Mouse (Mus musculus): Measurements from ENCODE around the gene Prkn. TPM values are rescaled to one million over a fixed set of nuclear protein-coding genes. Genes with fewer than 3 reads are reported as not detected.
"Not testable (repeated sequence)": the region's sequence is repeated elsewhere in the genome, so short reads cannot be mapped to it uniquely, and the experiment has no call there.

Prkn gene
- polyA plus RNA-seq, 1 experiment from 2014 or later = 1.5 TPM

- Histone ChIP-seq H3K27me3 (no peaks in the 10 kb centered on the region), H3K27ac (no peak overlapping the region), H3K36me3 (no peaks in the 10 kb centered on the region), H3K9me3 (no peaks in the 10 kb centered on the region), H3K4me3 (replicated peaks) (no peak overlapping the region), H3K9ac (replicated peaks) (no peak overlapping the region), H3K4me2 (no peak overlapping the region), H3K4me1 (replicated peaks) (no peaks in the 10 kb centered on the region)
- ATAC-seq (ENCODE audit: insufficient number of reproducible peaks, insufficient read depth, low FRiP score, low TSS enrichment, low read depth) = no peak
- 86% methylated on average over 5 of the region's 5 CpGs for WGBS
Observed at GRCm38 (mm10) chr17:11142321-11142720, 302.1 kb downstream of the Prkn start.

DNA sequence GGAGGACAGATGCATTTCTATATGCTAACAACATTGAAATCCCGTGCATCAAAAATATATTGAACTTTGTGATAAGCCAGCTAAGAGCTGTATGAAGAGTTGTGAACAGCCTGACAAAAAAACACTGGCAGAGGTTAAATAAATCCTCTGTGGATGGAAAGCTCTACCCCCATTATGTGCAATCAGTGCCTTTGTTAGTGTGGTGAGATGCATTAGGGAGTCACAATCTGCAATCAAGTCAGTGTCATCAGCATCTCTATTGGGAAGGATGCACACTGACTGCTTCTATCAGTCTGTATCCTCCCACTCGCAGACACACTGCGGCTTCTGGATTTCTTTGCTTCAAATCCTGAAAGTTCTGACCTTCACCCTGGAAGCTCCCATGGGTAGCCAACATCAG, 315.9 kb downstream of the Prkn start:
- Histone ChIP-seq H3K9me3 (no peaks in the 10 kb centered on the region), H3K27ac (no peak overlapping the region), H3K4me2 (no peak overlapping the region), H3K4me1 (replicated peaks) (0 out of 2 replicates have a peak, but pooled peaks cover 2% of the 10 kb centered on the region), H3K9ac (replicated peaks) (no peak overlapping the region), H3K36me3 (no peaks in the 10 kb centered on the region), H3K27me3 (no peaks in the 10 kb centered on the region), H3K4me3 (replicated peaks) (no peak overlapping the region)
- no peak for ATAC-seq (ENCODE audit: insufficient number of reproducible peaks, insufficient read depth, low FRiP score, low TSS enrichment, low read depth)
- WGBS = 92% methylated on average over 3 of the region's 3 CpGs

- no peaks in the 10 kb centered on the region for H3K36me3 ChIP-seq
- no peak overlapping the region for H3K4me2 ChIP-seq
- WGBS = 60% methylated on average over 7 of the region's 7 CpGs
- H3K27ac ChIP-seq = no peak overlapping the region
- no peaks in the 10 kb centered on the region for H3K27me3 ChIP-seq
- ATAC-seq (ENCODE audit: insufficient number of reproducible peaks, insufficient read depth, low FRiP score, low TSS enrichment, low read depth) = no peak
- 0 out of 2 replicates have a peak, but pooled peaks cover 2% of the 10 kb centered on the region for H3K4me1 ChIP-seq (replicated peaks)
- no peaks in the 10 kb centered on the region for H3K9me3 ChIP-seq
- no peak overlapping the region for H3K4me3 ChIP-seq (replicated peaks)
- no peak overlapping the region for H3K9ac ChIP-seq (replicated peaks)
Observed at GRCm38 (mm10) chr17:11157536-11157935, 317.4 kb downstream of the Prkn start.

- Histone ChIP-seq H3K36me3 (no peaks in the 10 kb centered on the region), H3K27me3 (no peaks in the 10 kb centered on the region), H3K9ac (replicated peaks) (no peak overlapping the region), H3K4me3 (replicated peaks) (no peak overlapping the region), H3K27ac (no peak overlapping the region), H3K9me3 (no peaks in the 10 kb centered on the region), H3K4me2 (no peak overlapping the region), H3K4me1 (replicated peaks) (0 out of 2 replicates have a peak, but pooled peaks cover 2% of the 10 kb centered on the region)
- no peak for ATAC-seq (ENCODE audit: insufficient number of reproducible peaks, insufficient read depth, low FRiP score, low TSS enrichment, low read depth)
- 90% methylated on average over 1 of the region's 1 CpGs for WGBS
Observed at GRCm38 (mm10) chr17:11161436-11161835, 321.3 kb downstream of the Prkn start.

DNA sequence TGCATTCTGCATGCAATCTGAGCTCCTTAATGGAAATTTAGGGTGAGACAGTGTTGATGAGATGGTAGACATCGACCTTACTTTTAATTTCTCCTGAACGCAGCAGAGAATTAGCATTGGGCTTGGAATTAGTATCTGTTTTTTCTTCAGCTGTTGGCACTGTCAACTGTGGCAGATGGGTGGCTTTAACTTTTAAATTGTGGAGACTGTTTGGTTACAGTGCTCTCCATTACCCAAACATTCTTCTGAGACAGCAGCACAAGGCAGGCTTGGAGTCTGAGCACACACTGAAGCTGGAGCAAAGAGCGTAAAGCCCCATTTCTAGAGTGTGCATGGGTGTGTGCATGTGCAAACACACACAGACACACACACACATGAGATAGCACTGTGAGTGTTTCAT, 322.6 kb downstream of the Prkn start:
- H3K4me2 ChIP-seq = no peak overlapping the region
- H3K27me3 ChIP-seq = no peaks in the 10 kb centered on the region
- H3K27ac ChIP-seq = no peak overlapping the region
- ATAC-seq (ENCODE audit: insufficient number of reproducible peaks, insufficient read depth, low FRiP score, low TSS enrichment, low read depth) = no peak
- no peak overlapping the region for H3K9ac ChIP-seq (replicated peaks)
- no peaks in the 10 kb centered on the region for H3K36me3 ChIP-seq
- no peaks in the 10 kb centered on the region for H3K4me1 ChIP-seq (replicated peaks)
- no peak overlapping the region for H3K4me3 ChIP-seq (replicated peaks)
- H3K9me3 ChIP-seq = no peaks in the 10 kb centered on the region
- 83% methylated on average over 3 of the region's 3 CpGs for WGBS

DNA sequence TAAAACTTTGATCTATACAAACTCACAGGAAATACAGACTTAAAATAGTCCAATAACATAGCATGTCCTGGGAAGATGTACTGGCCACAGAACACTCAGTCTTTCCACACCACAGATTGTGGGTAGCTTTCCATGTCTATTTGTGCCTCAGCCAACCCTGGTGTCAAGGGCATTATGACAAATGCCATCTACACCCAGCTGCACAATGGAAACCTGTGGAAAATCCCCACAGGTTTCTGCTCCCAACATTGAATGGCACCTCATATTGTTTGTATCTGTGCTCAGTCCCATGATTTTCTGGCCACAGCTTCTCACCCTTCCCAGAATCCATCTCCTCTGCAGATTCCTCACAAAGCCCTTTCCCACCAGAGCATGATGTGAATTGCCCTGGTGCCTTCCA, 347.2 kb downstream of the Prkn start:
- Histone ChIP-seq H3K9me3 (no peaks in the 10 kb centered on the region), H3K36me3 (no peaks in the 10 kb centered on the region), H3K9ac (replicated peaks) (no peak overlapping the region), H3K4me2 (no peak overlapping the region), H3K27me3 (no peaks in the 10 kb centered on the region), H3K4me3 (replicated peaks) (no peak overlapping the region), H3K4me1 (replicated peaks) (no peaks in the 10 kb centered on the region), H3K27ac (no peak overlapping the region)
- no peak for ATAC-seq (ENCODE audit: insufficient number of reproducible peaks, insufficient read depth, low FRiP score, low TSS enrichment, low read depth)

GRCm38 (mm10) chr17:11188494-11188893, 348.3 kb downstream of the Prkn start:
- ATAC-seq (ENCODE audit: insufficient number of reproducible peaks, insufficient read depth, low FRiP score, low TSS enrichment, low read depth) = no peak
- H3K9me3 ChIP-seq = no peaks in the 10 kb centered on the region
- H3K4me1 ChIP-seq (replicated peaks) = no peaks in the 10 kb centered on the region
- no peak overlapping the region for H3K4me2 ChIP-seq
- no peaks in the 10 kb centered on the region for H3K36me3 ChIP-seq
- H3K27ac ChIP-seq = no peak overlapping the region
- 85% methylated on average over 4 of the region's 4 CpGs for WGBS
- H3K9ac ChIP-seq (replicated peaks) = no peak overlapping the region
- no peaks in the 10 kb centered on the region for H3K27me3 ChIP-seq
- H3K4me3 ChIP-seq (replicated peaks) = no peak overlapping the region

GRCm38 (mm10) chr17:11190306-11190705, 350.1 kb downstream of the Prkn start:
- no peak overlapping the region for H3K9ac ChIP-seq (replicated peaks)
- H3K4me2 ChIP-seq = no peak overlapping the region
- H3K4me1 ChIP-seq (replicated peaks) = no peaks in the 10 kb centered on the region
- no peak for ATAC-seq (ENCODE audit: insufficient number of reproducible peaks, insufficient read depth, low FRiP score, low TSS enrichment, low read depth)
- no peaks in the 10 kb centered on the region for H3K36me3 ChIP-seq
- no peak overlapping the region for H3K4me3 ChIP-seq (replicated peaks)
- H3K27ac ChIP-seq = no peak overlapping the region
- H3K27me3 ChIP-seq = no peaks in the 10 kb centered on the region
- H3K9me3 ChIP-seq = no peaks in the 10 kb centered on the region
- 52% methylated on average over 2 of the region's 2 CpGs for WGBS

DNA sequence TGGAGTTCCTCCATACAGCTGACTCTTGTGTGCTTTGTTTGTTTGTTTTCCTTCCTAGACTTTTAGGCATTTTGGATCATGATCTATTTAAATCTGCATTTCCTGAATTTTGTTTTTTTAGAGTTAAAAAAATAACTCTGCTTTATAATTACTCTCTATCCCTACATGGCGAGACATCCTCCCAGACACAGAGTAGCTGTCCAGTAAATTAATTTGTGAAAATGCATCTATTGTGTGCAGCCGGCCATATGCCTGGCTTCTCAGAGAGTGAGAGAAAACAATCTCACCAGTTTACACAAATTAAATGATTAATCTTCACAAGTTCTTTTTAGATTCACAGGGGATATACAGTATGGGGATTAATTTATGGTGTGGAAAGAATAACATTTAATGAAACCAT, 357.9 kb downstream of the Prkn start:
- H3K9ac ChIP-seq (replicated peaks) = no peak overlapping the region
- no peaks in the 10 kb centered on the region for H3K4me1 ChIP-seq (replicated peaks)
- no peak overlapping the region for H3K4me2 ChIP-seq
- no peaks in the 10 kb centered on the region for H3K9me3 ChIP-seq
- ATAC-seq (ENCODE audit: insufficient number of reproducible peaks, insufficient read depth, low FRiP score, low TSS enrichment, low read depth) = no peak
- H3K27ac ChIP-seq = no peak overlapping the region
- H3K27me3 ChIP-seq = no peaks in the 10 kb centered on the region
- no peak overlapping the region for H3K4me3 ChIP-seq (replicated peaks)
- 70% methylated on average over 2 of the region's 2 CpGs for WGBS
- H3K36me3 ChIP-seq = no peaks in the 10 kb centered on the region

DNA sequence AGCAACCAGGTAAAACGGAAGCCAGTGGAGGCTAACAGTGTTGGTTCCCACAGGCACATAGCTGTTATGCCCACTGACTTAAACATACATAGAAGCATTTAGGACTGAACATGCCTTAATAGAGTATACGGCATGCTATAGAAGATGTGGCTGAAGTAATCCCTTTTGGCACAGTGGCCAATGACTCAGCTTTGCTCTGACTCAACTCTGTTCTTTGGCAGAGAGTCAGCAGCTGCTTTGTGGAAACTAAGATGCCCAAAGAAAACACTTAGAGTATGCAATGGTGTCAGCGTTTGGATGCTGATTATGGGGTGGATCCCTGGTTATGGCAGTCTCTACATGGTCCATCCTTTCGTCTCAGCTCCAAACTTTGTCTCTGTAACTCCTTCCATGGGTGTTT, 368.9 kb downstream of the Prkn start:
- not testable (repeated sequence) for H3K36me3 ChIP-seq; H3K4me3 ChIP-seq (replicated peaks); H3K9ac ChIP-seq (replicated peaks); ATAC-seq (ENCODE audit: insufficient number of reproducible peaks, insufficient read depth, low FRiP score, low TSS enrichment, low read depth); H3K4me1 ChIP-seq (replicated peaks); H3K27ac ChIP-seq; H3K4me2 ChIP-seq; H3K27me3 ChIP-seq; H3K9me3 ChIP-seq
- WGBS = 83% methylated on average over 4 of the region's 4 CpGs

- 87% methylated on average over 11 of the region's 11 CpGs for WGBS
- H3K9me3 ChIP-seq = no peaks in the 10 kb centered on the region
- no peaks in the 10 kb centered on the region for H3K27me3 ChIP-seq
- H3K27ac ChIP-seq = no peak overlapping the region
- no peak overlapping the region for H3K4me2 ChIP-seq
- no peak overlapping the region for H3K9ac ChIP-seq (replicated peaks)
- H3K4me3 ChIP-seq (replicated peaks) = no peak overlapping the region
- H3K36me3 ChIP-seq = no peaks in the 10 kb centered on the region
- no peaks in the 10 kb centered on the region for H3K4me1 ChIP-seq (replicated peaks)
- no peak for ATAC-seq (ENCODE audit: insufficient number of reproducible peaks, insufficient read depth, low FRiP score, low TSS enrichment, low read depth)
Observed at GRCm38 (mm10) chr17:11211006-11211405, 370.8 kb downstream of the Prkn start.

- WGBS = 52% methylated on average over 4 of the region's 4 CpGs
- Histone ChIP-seq H3K4me3 (replicated peaks) (no peak overlapping the region), H3K27ac (no peak overlapping the region), H3K9ac (replicated peaks) (no peak overlapping the region), H3K9me3 (no peaks in the 10 kb centered on the region), H3K36me3 (no peaks in the 10 kb centered on the region), H3K4me2 (no peak overlapping the region), H3K4me1 (replicated peaks) (no peaks in the 10 kb centered on the region), H3K27me3 (no peaks in the 10 kb centered on the region)
- ATAC-seq (ENCODE audit: insufficient number of reproducible peaks, insufficient read depth, low FRiP score, low TSS enrichment, low read depth) = no peak
Observed at GRCm38 (mm10) chr17:11211591-11211990, 371.4 kb downstream of the Prkn start.

Data from limb, embryonic 12.5 days (tissue).